Mouse (Mus musculus): Measurements from ENCODE around the gene Rras2.

DNA sequence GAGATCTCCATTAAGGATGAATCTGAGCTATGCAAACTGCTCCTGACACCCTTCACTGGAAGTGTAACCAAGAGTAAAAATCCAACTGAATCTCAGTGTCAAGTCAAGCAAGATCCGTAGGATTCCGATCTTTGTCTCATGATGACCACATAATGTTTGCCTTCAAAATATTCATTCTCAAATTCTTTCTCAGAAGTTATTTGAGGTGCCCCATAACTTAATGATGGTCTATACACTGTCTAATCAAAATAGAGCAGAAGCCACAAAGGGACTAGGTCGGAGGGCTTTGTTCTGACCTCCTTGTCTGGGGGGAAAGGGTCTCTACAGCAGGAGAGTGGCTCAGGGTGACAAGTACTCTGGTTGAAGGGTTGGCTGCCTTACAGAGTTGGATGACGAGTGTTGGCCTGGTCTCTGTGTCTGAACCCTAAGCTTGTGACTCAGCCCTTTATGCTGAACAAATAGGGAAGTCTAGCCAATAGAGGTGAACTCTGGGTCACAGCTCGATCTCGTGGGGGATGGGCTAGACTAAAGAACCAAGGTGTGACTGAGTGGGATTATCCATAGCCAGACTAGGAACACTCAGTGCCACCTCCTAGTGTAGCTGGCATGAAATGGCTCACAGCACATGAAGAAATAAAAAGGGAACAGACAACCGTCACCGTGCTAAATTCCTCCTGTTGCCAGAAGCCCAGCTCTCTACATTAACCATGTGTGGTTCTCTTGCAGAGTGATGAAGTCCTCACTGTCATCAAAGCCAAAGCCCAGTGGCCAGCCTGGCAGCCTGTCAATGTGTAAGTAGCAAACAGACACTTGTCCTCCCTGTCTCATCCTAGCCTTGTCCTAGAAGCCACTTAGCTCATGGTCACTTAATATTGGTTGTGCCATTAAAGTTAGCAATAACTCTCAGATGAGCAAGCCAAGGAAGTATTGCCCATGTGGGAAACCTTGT is 101.3 kb downstream of the Rras2 start:
- no peak for TF ChIP-seq ZNF384 (IDR thresholded peaks at IDR 0.05; ENCODE audit: low read depth, low read length)
- TF ChIP-seq MAFK (IDR thresholded peaks at IDR 0.05; ENCODE audit: insufficient read depth, low read depth, low read length) = no peak
- no peak for TF ChIP-seq ZC3H11A (IDR thresholded peaks at IDR 0.05; ENCODE audit: borderline replicate concordance, low read depth, low read length)
